Mouse (Mus musculus): ENCODE measurements around the gene Lpcat2.

DNA sequence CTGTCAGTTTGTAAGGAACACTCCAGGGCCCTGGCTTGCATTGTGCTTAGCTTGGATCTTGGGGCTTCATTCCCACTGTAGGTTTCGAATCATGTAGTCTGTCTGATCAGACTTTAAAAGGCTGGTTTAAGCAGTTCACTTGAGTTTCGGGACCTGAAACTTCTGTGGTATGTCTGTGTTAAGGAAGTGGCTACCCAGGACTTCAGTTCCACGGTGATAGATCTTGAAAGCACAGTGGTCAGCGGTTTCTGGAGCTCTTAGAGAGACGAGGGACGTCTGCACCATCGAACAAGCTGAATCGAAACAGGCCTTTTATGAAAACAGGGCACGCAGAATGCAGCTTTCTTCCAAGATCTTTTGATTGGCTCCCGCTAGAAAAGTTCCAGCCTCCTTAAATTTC is 20.7 kb downstream of the Lpcat2 start:
- TF ChIP-seq EP300 (optimal IDR thresholded peaks at IDR 0.05) = no peak
- TF ChIP-seq CTCF (IDR thresholded peaks at IDR 0.05; ENCODE audit: low read depth) = no peak
